Mouse (Mus musculus) hindbrain, embryonic 15.5 days (tissue): Measurements from ENCODE around the gene Vmn1r79. TPM values are rescaled to one million over a fixed set of nuclear protein-coding genes. Genes with fewer than 3 reads are reported as not detected.
"Not testable (repeated sequence)": the region's sequence is repeated elsewhere in the genome, so short reads cannot be mapped to it uniquely, and the experiment has no call there.

Experiments
- ATAC-seq: fragments of 200-750 bp; cut with Nextera tagmentation; 2 replicates; pipeline ENCODE4 v1.8.0; 2017; ENCODE audit warnings: low read depth, moderate number of reproducible peaks, moderate TSS enrichment; ENCODE audit not compliant: low FRiP score
- H3K27ac ChIP-seq: fragments of 300-500 bp; sonication (generic); replicated peaks from 2 replicates; pipeline ENCODE4 v1.5.1; 2015; ENCODE audit warnings: mild to moderate bottlenecking, inconsistent platforms
- H3K27me3 ChIP-seq: fragments of 300-500 bp; sonication (generic); 2 replicates; pipeline ENCODE4 v1.6.1; 2015; ENCODE audit warnings: control low read depth, inconsistent platforms
- H3K36me3 ChIP-seq: fragments of 300-500 bp; sonication (generic); 2 replicates; pipeline ENCODE4 v1.6.1; 2015; ENCODE audit warnings: control low read depth, inconsistent platforms
- H3K4me1 ChIP-seq: fragments of 300-500 bp; sonication (generic); replicated peaks from 2 replicates; pipeline ENCODE4 v1.6.1; 2015; ENCODE audit warnings: control low read depth, inconsistent platforms
- H3K4me2 ChIP-seq: fragments of 300-500 bp; sonication (generic); 2 replicates; pipeline ENCODE4 v1.6.1; 2015; ENCODE audit warnings: moderate library complexity, mild to moderate bottlenecking, inconsistent platforms
- H3K4me3 ChIP-seq: fragments of 300-500 bp; sonication (generic); 2 replicates; pipeline ENCODE4 v1.5.1; 2015; ENCODE audit warnings: mild to moderate bottlenecking, inconsistent platforms
- H3K9ac ChIP-seq: fragments of 300-500 bp; sonication (generic); 2 replicates; pipeline ENCODE4 v1.6.1; 2015; ENCODE audit warnings: inconsistent platforms
- H3K9me3 ChIP-seq: fragments of 300-500 bp; sonication (generic); 2 replicates; pipeline ENCODE4 v1.6.1; 2016; ENCODE audit warnings: control low read depth, inconsistent platforms
- WGBS: fragments of 180-500 bp; shearing (Covaris S2); methylation state at CpG from one replicate; pipeline ENCODE4 v1.1.7; 2015; 5-methylcytosine and 5-hydroxymethylcytosine counted together
- polyA plus RNA-seq: library from polyadenylated mRNA; unstranded; fragments of >200 nt; fragmentation: Nextera tagmentation; extraction: Ambion mirVana; gene quantifications from 2 replicates; pipeline ENCODE4 v1.2.1, GENCODE M21; 2015

Gene Vmn1r79
- polyA plus RNA-seq, result not detected in 2 replicates

GRCm38 (mm10) chr7:12170979-12171378 lies at the start of gene Vmn1r79:
Vmn1r79 (plus strand) TSS chr7:12171279.
- H3K9me3 ChIP-seq, H3K4me1 ChIP-seq, H3K27ac ChIP-seq, ATAC-seq, H3K4me2 ChIP-seq, H3K9ac ChIP-seq, H3K4me3 ChIP-seq, H3K27me3 ChIP-seq, H3K36me3 ChIP-seq: not testable (repeated sequence)

DNA sequence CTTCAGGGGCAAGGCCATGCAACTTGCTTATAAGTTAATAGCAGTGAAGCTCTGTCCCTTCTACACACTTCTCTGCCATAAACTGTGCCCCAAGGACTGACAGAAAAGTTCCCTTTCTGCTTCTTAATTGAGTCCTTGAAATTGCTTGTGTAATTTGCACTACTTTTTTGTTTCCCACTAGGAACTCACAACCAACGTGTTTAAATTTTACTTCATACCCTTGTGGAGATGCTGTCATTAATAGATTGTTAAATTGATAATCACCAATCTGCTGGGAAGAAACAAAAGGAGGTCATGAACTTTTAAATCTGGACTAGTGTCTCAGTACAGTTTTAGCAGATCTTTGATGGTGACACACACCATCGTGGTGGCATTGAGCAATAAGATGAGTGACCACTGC lies 21.1 kb upstream of the Vmn1r79 start, which contains the start of gene Vmn1r78:
Vmn1r78 (plus strand) TSS at position 301 of the 400 bp plus-strand sequence.
- Histone ChIP-seq H3K9ac (no peak within 1 kb of the TSS), H3K27ac (no peak within 1 kb of the TSS), H3K4me2 (no peak within 1 kb of the TSS), H3K9me3 (no peaks in the 10 kb centered on the region; the same call in 1 of the 2 replicates), H3K27me3 (no peaks in the 10 kb centered on the region), H3K36me3 (no peaks in the 10 kb centered on the region), H3K4me1 (no peaks in the 10 kb centered on the region), H3K4me3 (no peak within 1 kb of the TSS)
- ATAC-seq, result no peak
- 63% methylated on average over 2 of the region's 2 CpGs for WGBS

GRCm38 (mm10) chr7:12156463-12156862 lies 14.6 kb upstream of the Vmn1r79 start:
- H3K4me1 ChIP-seq, H3K9ac ChIP-seq, H3K9me3 ChIP-seq, H3K4me3 ChIP-seq, ATAC-seq, H3K36me3 ChIP-seq, H3K27ac ChIP-seq, H3K4me2 ChIP-seq, H3K27me3 ChIP-seq: not testable (repeated sequence)
- 33% methylated on average over 1 of the region's 1 CpGs for WGBS

DNA sequence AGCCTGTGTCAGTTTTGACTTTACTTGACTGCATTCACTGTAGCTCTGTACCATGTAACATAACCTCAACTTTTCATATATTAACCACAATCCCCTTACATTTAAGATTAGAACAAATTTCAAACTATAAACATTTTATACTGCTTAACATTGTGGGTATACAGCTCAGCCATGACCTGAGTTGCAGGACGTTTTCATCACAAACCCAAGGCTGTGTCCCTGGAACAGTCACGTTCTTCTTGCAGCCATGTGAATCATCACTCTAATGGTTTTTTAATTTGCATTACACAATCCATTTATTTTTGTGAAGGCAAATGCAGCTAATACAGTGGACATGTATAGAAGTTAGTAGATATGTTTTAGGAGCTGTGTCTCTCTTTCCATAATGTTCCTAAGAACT lies 1.8 kb downstream of the Vmn1r79 start:
- H3K4me3 ChIP-seq, H3K4me1 ChIP-seq, H3K9ac ChIP-seq, H3K36me3 ChIP-seq, H3K4me2 ChIP-seq, H3K27me3 ChIP-seq, ATAC-seq, H3K9me3 ChIP-seq, H3K27ac ChIP-seq: not testable (repeated sequence)
- 69% methylated on average over 2 of the region's 2 CpGs for WGBS

GRCm38 (mm10) chr7:12188986-12189385 lies 17.9 kb downstream of the Vmn1r79 start, which contains the start of gene Vmn1r80:
Vmn1r80 (plus strand) TSS chr7:12189286.
- Histone ChIP-seq H3K9me3 (no peaks in the 10 kb centered on the region), H3K9ac (no peak within 1 kb of the TSS), H3K36me3 (no peaks in the 10 kb centered on the region), H3K27ac (no peak within 1 kb of the TSS), H3K4me3 (no peak within 1 kb of the TSS), H3K4me1 (no peaks in the 10 kb centered on the region), H3K27me3 (no peaks in the 10 kb centered on the region), H3K4me2 (no peak within 1 kb of the TSS)
- WGBS, result 91% methylated on average over 1 of the region's 1 CpGs
- ATAC-seq, result no peak

GRCm38 (mm10) chr7:12204141-12204540 lies 33.1 kb downstream of the Vmn1r79 start:
- Histone ChIP-seq H3K9ac (no peak overlapping the region), H3K4me3 (no peak overlapping the region), H3K9me3 (peaks cover 10% of the 10 kb centered on the region; the same call in 1 of the 2 replicates), H3K4me1 (no peaks in the 10 kb centered on the region), H3K27me3 (no peaks in the 10 kb centered on the region), H3K4me2 (no peak overlapping the region), H3K36me3 (no peaks in the 10 kb centered on the region), H3K27ac (no peak overlapping the region)
- 54% methylated on average over 2 of the region's 2 CpGs for WGBS
- no peak for ATAC-seq

Other genes with a start within 250 kb of the Vmn1r79 start
- not detected in 2 replicates for gene Vmn1r76, start 233.1 kb upstream of the Vmn1r79 start, polyA plus RNA-seq
- not detected in 2 replicates for gene Vmn1r77, start 134.5 kb upstream of the Vmn1r79 start, polyA plus RNA-seq
- not detected in 2 replicates for gene Vmn1r78, start 21.0 kb upstream of the Vmn1r79 start, polyA plus RNA-seq
- gene Vmn1r80, start 18.0 kb downstream of the Vmn1r79 start, polyA plus RNA-seq, result not detected in 2 replicates
- gene Vmn1r81, start 97.0 kb downstream of the Vmn1r79 start, polyA plus RNA-seq, result not detected in 2 replicates
- not detected in 2 replicates for gene Vmn1r82, start 129.2 kb downstream of the Vmn1r79 start, polyA plus RNA-seq
- gene Vmn1r83, start 158.2 kb downstream of the Vmn1r79 start, polyA plus RNA-seq, result not detected in 2 replicates
- not detected in 2 replicates for gene Vmn1r84, start 198.0 kb downstream of the Vmn1r79 start, polyA plus RNA-seq